Mouse (Mus musculus) spleen, postnatal 36 days (tissue): ENCODE data around the gene 1520401A03Rik.

Source experiments
- DNase-seq, 2 experiments: peaks; one replicate each; pipeline ENCODE4 v3.0.0; 2022; ENCODE audit warnings: low spot score in 2 of 2, mixed read lengths in 1 of 2

1520401A03Rik gene

DNA sequence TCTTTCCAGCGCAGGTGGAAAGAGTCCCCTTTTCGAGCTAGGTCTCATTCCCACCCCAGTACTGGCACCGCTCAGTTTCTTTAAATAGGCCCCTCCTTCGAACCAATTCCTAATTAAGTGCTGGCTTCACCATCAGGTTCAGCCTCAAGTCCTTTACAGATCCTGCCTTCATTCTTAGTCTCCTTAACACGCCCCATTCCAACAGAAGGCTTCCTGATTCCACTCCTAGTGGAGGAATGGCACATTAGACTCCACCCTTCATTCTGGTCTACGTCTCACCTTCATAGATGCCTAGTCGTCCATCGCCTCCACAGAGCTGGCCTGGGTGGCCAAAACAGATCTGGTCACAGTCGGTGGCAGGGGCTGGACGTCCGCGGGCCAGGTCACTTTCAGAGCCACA is 20.4 kb upstream of the 1520401A03Rik start:
- no peak for DNase-seq

DNA sequence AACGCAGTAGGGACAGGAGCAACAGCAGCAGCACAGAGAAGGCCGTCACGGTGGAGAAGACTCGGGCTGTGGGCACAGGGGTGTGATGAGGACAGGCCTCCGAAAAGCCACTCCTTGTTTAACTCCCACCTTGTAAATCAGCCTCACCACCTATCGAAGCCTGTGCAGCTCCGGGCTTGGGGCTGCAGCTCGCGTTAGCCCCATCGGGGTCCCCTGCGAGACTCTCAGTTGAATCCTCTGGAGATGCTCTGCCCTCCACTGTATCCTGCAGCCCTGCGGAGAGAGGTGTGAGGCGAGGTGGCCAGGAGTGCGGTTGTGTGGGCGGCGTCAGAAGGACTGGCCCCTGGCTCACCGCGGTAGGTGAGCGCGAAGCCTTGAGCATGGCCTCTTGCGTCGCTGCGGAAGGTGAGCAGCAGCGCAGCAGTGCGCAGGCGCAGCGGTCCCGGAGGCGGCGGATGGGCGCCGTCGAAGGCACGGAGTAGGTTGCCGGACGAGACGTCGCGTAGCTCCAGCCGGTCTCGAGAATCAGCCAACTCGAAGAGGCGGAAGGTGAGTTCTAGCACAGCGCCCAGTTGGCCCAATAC is 19.7 kb upstream of the 1520401A03Rik start:
- DNase-seq = peak; percentile 37 to 46

DNA sequence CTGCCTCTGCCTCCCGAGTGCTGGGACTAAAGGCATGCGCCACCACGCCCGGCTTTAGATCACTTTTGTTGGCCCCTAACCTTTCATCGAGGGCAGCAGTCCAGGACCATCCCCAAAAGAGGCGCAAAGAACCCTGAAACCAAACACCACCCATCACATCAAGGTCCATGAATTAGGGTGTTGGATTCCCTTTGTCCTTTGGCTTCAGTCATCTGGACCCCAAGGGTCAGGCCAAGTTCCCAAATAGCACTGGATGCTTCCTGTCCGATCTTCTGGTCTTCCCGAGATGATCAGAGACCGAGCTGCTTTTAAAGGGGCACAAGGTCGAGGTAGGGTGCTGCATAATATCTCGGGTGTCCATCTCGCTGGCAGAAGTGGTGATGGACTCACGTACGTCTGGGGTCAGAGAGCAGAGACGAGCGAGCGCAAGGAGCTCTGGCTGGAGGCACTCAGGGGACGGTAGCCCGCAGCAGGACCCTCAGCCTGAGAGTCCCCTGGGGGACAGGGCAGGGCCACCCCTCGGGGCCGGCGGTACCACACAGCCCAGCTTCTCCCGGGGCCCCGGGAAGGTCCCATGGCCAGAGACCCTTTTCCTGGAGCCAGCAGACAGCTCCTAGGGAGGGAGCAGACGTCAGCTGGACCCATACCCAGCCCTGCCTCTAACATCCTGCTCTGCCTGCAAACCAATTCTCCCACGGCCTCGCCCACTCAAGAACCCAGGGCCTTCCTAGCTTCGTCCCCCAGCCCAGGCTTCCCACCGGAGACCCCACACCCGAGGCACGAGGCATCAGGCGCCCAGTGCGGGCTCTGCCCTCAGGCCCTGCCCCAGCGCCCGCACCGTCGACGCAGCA is 19.0 kb upstream of the 1520401A03Rik start:
- no peak for DNase-seq

DNA sequence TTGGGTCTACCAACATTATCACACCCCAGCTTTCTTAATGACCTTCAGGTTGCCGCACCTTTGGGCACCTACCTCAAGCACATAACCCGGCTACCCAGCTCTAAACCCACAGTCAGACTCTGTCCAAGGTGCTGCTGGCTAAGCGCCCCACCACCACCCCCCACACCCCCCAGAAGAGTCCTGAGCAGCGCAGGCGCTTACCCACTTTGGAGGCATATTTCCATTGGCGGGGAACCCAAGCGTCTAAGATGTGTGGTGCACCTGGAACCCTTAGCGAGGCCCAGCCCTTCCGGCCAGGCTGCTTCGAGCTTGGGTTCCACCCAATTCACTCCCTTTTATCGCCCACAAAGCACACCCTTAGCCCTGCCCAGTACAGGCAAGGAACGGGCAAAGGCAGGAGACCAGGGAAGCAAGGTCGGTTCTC is 18.0 kb upstream of the 1520401A03Rik start, which contains the start of gene Paqr4:
Paqr4 (minus strand) TSS at position 270 of the 424 bp plus-strand sequence.
- DNase-seq = peak; percentile 44 to 63

DNA sequence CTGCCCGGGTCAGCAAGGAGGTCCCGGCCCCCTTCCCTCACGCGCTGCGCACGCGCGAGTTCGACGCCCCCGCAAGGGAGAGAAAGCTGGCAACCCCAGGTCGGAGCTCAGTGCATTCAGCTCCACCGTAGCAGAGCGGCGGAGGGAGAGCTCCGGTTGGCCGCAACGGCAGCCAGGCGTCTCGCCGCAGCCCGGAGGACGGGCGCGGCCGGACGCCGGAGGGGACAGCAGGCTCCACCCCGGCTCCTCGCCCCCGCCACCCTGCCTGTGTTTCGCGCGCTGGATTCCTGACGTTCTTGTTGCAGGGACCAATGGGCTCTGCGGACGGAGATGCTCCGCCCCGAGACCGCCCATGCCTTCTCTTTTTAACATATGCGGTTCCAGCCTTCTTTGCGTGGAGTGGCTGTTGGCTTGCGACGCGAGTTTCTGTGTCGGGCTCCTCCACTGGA is 17.6 kb upstream of the 1520401A03Rik start:
- DNase-seq = peak; percentile 83 to 86

DNA sequence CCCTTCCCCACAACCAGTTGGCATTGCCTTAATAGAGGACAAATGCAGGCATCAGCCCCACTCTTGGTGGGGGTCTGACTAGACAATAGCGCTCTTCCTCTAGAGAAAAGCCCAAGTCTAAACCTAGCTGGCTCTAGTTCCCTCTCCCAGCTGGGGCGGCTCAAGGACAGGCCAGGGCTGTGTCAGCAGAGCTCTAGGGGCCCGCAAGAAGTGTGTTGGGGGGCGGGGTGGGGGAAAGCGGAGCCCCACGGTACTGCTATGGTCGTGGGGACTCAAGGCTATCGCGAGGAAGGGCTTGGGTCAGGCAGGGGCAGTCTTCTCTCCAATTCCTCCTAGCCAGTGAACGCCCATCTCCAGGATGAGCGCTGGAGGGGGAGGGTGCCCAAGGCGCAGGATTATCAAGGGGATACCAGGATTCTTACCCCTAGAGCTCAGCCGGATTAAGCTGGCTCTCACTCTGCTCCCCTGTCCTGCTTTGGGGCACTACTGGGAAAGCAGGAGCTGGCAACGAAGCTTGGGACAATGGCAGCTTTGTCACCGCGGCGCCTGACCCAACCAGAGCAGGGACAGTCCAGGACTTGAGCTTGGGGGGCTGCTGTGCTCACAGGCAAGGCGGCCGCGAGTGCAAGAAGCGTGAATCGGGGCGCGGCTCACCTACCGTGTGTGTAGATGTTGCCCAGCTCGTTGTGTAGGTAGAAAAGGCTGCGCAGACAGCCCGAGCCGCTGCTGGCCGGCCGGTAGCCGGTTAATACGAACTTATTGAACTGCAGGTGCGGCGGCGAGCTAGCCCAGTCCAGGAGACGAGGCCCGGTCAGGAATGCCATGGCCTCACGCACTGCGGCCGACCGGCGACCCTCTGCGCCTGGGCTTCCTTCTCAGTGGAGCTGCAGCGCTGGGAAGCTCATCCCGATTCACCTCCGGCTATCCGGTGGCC is 16.9 kb upstream of the 1520401A03Rik start:
- DNase-seq = no peak

DNA sequence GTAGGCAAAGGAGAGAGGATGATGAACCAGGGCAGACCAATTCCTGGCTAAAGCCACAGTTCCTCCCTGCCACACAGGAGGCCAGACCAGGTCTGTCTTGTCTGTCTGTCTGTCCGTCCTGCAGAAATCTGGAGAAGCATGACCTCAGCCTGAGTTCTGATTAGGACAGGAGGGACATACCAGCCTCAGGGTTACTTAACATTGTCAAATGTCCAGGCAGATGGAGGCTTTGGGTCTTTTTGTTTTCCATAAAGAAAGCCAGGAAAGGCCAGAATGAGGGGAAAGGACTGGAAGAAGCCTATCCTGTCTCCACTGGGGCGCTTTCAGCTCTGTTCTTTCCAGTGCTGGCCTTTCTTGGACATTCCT is 16.2 kb upstream of the 1520401A03Rik start:
- DNase-seq = no peak

DNA sequence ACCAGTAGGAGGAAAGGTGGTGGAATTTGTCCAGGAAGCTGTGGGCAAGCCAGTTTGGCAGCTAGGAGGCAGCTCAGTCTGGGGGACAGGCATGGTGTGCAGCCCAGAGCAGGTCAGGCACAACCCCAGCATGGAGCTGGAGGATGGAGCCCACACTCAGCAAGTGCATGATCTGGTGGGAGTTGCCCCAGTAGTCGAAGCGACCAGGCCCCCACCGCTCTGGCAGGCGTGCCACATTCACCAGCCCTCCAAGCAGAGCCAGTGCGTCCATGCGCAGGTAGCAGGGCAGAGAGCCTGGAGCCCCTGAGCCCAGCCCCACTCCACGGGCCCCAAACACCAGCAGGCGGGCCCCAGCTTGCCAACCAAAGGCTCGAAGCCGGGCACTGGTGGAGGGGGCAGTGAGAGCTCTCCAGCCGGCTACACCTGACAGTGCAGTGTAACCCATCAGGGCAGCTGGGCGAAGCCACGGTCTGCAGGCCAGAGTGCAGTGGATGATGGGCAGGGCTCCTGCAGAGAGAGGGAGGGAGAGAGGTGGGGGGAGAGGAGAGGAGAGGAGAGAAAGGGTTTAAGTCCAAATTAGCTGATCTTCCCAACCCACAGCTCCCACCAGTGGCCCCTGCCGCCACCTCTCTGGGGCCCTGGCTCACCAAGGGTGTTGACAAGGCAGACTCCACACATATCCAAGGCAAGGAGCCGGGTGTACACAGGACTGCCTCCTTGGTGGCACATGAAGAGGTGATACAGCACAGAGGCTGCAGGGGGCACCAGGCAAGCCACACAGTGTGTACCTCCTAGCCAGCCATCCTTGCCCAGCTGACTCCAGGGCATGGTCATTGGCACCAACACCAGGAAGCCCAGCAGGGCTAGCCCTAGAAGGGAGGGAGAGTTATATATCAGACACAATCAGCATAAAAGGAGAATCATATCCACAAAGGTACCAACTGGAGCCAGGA is 15.2 kb upstream of the 1520401A03Rik start:
- DNase-seq = no peak

DNA sequence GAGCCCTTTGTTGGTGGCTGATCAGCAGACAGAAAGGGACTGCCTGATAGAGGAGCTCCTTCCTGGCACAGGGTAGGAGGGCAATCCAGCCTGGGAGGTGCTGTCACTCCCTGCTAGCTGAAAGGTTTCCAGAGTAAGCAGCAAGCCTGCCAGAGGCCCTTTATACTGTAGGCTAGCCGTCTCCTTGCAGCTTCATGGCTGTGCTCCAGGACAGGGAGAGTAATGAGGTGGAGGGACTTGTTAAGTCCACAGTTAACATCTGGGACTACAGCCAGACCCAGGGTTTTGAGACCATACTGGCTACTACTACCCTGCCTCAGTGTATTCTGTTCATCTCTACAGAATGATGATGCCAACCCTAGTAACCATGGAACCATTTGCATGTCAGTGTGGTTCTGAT is 11.8 kb upstream of the 1520401A03Rik start:
- DNase-seq = no peak

DNA sequence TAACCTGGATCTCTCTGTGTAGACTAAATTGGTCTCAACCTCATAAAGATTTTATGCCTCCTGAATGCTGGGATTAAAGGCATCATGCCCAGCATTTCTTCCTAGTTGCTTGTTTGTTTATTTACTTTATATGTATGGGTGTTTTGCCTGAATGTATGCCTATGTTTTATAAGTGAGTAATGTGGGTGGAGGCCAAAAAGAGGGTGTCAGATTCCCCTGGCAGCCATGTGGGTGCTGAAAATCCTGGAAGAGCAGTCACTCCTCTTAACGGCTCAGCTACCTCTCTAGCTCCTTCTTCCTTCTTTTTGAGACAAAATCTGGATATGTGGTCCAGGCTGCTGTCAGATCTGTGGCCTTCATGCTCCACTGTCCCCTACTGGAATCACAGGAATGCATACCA is 7.9 kb upstream of the 1520401A03Rik start:
- no peak for DNase-seq

DNA sequence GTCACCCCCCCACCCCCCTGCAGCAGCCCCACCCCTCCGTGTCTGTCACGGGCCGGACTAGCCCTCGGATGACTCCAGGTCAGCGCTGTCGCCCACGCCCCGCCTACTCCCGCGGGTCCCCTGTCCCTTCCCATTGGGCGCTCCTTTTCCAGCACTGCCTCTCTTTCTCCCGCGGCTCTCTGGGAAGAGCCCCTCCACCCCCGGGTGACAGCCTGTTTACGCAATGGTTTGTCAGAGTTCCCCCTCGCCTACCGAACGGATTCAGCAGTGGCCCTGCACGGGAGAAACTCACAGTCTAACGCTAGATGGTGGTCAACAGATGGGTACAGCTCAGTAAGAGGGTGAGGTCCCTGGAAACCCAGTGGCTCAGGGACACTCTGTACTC is 4.2 kb upstream of the 1520401A03Rik start:
- peak; percentile 49 to 69 for DNase-seq

DNA sequence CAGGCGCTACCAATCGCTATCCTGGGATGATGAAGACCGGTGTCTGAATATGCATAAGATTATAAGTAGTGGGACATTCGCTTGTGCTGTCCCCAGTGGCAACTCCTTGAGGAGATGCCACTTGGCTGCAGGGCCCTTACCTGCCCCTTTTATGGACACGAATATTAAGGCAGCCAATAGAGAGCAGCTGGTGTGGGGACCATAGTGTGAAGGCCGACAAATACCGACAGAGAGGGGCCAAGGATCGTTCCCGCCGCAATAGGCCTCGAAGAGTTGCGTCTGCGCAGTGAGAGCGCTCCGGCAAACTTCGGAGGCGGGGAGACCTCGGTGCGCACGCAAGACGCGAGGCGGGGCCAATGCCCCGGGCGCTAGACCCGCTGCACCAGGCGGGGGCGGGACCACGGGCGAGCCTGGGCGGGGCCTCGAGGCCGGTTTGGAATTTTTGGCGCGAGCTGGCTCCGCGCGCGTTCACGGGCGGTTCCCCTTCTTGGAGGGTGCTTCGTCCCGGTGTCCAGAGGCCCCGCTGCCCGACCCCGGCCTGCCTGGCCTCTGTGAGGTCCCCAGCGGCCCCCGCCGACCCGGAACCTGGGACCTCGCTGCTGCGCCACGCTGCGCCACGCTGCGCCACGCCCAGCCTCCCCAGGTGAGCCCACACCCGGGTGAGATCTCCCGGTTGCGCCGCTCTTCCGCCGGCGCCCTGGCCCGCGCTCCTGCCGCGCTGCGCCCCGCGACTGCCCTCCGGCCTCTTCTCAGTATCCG is 3.6 kb upstream of the 1520401A03Rik start, which contains the start of gene Pkmyt1:
Pkmyt1 (plus strand) TSS at position 338 of the 759 bp plus-strand sequence.
- peak; percentile 92 to 95 for DNase-seq

DNA sequence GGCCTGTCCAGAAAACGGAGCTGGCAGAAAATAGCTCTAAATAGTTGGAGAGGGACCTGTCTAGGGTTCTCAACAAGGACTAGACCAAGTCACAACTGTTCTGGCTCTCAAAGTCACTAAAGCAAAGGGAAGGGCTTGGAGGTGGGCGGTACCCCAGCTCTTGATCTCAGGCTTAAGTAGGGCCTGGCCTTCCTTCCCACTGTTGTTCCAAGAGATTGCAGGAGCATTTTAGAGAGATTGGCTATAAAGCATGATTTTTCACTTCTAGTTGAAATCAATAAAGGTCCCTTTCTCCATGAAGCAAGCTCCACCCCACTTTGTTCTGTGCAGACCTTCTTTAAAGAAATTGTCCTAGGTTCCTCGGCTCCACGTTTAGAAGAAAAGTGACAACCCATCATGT is 2.9 kb upstream of the 1520401A03Rik start:
- no peak for DNase-seq

DNA sequence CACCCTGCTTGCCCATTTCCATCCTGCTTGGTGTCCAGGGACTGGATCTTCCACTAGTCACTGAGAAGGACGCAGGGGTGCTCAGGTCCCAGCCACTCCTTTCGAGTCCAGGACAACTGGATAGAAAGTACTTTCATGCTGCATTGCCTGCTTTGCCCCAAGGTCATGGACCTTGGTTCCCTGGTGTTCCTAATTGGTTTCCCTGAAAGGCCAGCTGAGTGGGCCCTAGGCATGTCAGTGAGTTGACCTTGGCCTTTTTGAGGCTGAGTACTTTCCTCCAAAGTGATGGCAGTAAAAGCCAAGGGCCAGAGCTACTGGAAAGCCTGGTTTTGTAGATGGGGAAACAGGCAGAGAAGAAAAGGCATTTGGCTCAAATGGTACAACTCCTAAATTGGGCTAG is 697 bp downstream of the 1520401A03Rik start:
- no peak for DNase-seq

DNA sequence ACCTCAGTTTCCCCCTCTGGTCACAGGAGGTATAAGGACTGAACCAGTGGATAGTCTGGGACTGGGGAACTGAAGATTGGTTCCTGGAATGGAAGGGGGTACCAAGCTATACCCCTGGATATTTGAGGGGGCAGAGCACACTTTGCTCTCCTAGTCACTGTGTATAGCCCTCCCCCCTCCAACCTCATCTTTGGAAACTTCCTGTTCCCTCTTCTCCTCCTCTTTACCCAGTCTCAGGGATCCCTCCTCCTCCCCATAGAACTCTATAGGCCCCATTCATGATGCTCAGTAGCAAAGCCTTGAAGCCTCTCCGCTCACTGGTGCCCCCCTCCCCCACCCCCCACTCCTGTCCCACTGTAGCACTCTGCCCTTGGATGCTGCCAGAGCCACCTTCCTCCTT is 3.1 kb downstream of the 1520401A03Rik start:
- DNase-seq = no peak

DNA sequence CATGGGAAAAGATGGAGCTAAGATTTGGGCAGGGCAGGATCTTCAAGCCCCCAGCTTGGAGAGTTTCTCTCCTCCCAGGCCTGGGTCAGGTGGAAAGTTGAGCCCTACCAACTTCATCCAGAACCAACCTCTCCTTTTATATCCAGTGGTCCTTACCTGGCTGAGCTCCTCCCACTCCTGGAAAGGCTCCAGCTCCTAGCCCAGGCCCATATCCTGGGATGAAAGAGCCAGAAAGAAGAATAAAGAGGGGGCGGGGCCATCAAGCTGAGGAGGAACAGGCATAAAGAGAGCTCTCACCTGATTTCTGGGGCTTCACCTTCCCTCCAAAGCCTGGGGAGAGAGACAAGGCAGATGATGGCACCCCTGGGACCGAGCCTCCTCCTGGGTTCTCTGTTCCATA is 5.6 kb downstream of the 1520401A03Rik start:
- no peak for DNase-seq

DNA sequence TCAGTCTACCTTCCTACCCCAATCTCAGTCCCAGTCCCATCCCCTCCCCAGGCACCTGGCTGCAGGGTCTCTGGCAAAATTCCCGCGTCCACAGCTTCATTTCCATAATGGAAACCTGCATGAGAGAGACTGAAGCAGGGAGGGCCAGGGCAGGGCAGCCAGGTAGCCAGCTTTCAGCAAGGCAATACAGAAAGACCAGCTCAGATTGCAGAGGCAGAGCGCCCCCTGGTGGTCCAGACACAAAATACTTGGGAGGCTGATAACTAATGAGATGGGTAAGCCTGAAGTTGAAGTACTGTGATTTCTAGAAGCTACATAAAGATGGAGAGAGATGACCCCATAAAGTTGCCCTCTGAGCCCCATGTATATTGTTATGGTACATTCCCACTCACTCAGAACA is 16.4 kb downstream of the 1520401A03Rik start:
- peak; percentile 47 to 56 for DNase-seq

DNA sequence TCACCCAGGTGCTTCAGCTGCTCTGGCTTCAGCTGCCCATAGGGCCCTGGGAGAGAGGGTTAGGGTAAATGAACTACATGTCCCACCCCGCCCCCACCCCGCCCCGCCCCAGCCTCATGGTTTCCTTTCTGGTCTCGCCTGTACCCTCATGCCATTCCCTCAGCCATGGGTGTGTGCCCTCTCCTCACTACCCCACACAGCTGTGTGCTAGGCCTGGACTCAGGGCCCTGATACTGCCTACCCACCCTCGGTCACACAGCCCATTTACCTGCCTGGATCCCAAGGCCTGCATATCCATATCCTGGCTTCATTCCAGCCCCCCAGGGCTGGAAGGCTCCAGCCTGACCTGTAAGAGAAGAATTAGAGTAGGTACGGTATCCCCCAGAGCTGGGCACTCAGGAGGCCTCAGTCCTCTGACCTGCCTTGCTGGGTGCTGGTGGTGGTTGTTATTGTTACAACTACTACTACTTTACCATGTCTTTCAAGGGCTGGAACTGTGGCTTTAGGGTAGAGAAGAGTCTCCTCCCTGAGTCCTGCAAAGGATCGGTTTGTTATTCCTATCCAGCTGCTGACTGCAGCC is 17.0 kb downstream of the 1520401A03Rik start:
- no peak for DNase-seq

DNA sequence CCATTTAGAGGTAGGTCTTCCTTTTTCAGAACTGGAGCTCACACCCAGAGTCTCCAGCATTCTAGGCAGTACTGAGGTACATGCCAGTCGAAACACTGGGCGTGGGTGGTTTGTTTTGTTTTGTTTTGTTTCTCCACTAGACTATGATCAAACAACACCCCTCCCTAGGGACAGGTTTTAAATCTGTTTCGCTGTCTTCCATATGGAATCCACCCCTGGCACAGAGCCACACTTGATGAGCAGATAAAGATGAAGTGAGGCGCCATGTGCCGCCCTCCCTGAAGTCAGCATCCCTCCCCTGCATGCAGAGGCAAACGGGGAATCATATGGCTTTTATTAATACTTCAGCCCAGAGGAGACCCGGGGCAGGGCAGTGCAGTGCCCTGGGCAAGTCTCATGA is 17.8 kb downstream of the 1520401A03Rik start:
- no peak for DNase-seq

DNA sequence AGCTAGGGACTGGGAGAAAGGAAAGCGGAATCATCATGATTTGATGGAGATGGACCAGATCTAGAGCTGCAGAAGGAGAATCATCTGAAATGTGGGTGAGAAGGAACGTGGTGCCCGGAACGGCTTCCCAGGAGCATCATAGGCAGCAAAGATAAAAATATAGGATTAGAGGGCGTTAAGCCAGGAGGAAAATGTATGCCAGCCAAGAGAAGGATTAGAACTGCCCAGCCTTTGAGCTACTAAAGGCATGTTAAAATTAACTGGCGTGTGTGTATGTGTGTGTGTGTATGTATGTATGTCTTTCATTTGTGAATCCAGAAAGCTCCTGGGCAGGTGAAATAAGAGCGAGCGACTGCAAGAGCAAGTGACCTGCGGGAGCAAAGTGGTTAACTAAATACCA is 19.3 kb downstream of the 1520401A03Rik start:
- DNase-seq = no peak
